Mouse (Mus musculus): ENCODE results near the gene Abca15. TPM values are rescaled to one million over a fixed set of nuclear protein-coding genes. Genes with fewer than 3 reads are reported as not detected.

Abca15 gene
- polyA plus RNA-seq, 1 experiment from 2014 or later, result not detected

Other genes starting within 250 kb of the Abca15 start
- 0.05 TPM in 1 of 2 replicates, not detected in the other for gene Dnah3, start 233.4 kb upstream of the Abca15 start, polyA plus RNA-seq (2016; fragmentation: Nextera tagmentation; extraction: Ambion mirVana)
- 16.2 and 18.4 TPM in 2 replicates for gene Tmem159, start 226.3 kb upstream of the Abca15 start, polyA plus RNA-seq (2016; fragmentation: Nextera tagmentation; extraction: Ambion mirVana)
- gene Zp2, start 183.4 kb upstream of the Abca15 start, polyA plus RNA-seq (2016; fragmentation: Nextera tagmentation; extraction: Ambion mirVana), result not detected in 2 replicates
- 0.05 TPM in 2 replicates for gene Anks4b, start 154.8 kb upstream of the Abca15 start, polyA plus RNA-seq (2016; fragmentation: Nextera tagmentation; extraction: Ambion mirVana)
- gene Crym, start 126.6 kb upstream of the Abca15 start, polyA plus RNA-seq (2016; fragmentation: Nextera tagmentation; extraction: Ambion mirVana), result 125 and 144 TPM in 2 replicates
- gene Abca14, start 124.7 kb upstream of the Abca15 start, polyA plus RNA-seq (2016; fragmentation: Nextera tagmentation; extraction: Ambion mirVana), result not detected in 2 replicates
- not detected in 2 replicates for gene Abca16, start 81.0 kb downstream of the Abca15 start, polyA plus RNA-seq (2016; fragmentation: Nextera tagmentation; extraction: Ambion mirVana)

Measured in forebrain, embryonic 10.5 days (tissue).